Mouse (Mus musculus) myocyte (in vitro differentiated cells): ENCODE data around the gene Hspg2.

Experiments used
- CEBPB ChIP-seq: IDR thresholded peaks from 2 replicates; pipeline ENCODE4 v1.6.1; 2011; ENCODE audit warnings: mild to moderate bottlenecking, moderate library complexity; ENCODE audit not compliant: poor library complexity, insufficient read depth, severe bottlenecking
- MAX ChIP-seq: IDR thresholded peaks from one replicate; pipeline ENCODE4 v1.6.1; 2011; ENCODE audit warnings: low read depth, mild to moderate bottlenecking, control low read depth
- MYOG ChIP-seq, 3 experiments: IDR thresholded peaks; one replicate each; pipeline ENCODE4 v1.6.1; 2011; ENCODE audit warnings: control low read depth in 2 of 3, low read depth in 2 of 3, mild to moderate bottlenecking in 2 of 3; ENCODE audit not compliant: insufficient read length in 2 of 3, control insufficient read depth in 1 of 3, insufficient read depth in 1 of 3
- POLR2A ChIP-seq: IDR thresholded peaks from one replicate; pipeline ENCODE4 v1.6.1; 2011; ENCODE audit warnings: low read depth, mild to moderate bottlenecking, control low read depth, moderate library complexity; ENCODE audit not compliant: insufficient read length
- USF1 ChIP-seq: IDR thresholded peaks from one replicate; pipeline ENCODE4 v1.6.1; 2011; ENCODE audit warnings: low read depth, mild to moderate bottlenecking, control low read depth, moderate library complexity

DNA sequence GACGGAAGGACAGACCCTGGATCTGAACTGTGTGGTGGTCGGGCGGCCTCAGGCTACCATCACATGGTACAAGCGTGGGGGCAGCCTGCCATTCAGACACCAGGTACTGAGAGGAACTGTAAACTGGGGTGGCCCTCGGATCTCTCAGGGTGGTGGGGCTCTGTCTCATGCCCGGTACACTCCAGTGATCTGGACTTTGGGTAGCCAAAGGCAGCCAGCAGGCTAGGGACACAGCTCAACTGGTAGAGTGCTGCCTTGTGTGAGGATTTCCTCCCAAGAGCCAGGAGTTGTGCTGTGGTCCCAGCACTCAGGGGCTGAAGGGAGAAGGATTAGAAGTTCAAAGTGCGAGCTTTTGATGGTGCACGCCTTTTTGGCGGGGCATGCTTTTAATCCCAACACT lies 77.0 kb downstream of the Hspg2 start:
- TF ChIP-seq MYOG (IDR thresholded peaks at IDR 0.05; ENCODE audit: control insufficient read depth in 1 of 3, insufficient read depth in 1 of 3, insufficient read length in 2 of 3, low read depth in 2 of 3) = no peak
- TF ChIP-seq MAX = no peak
- no peak for TF ChIP-seq USF1
- TF ChIP-seq CEBPB = no peak
- no peak for TF ChIP-seq POLR2A
